Mouse (Mus musculus) limb, embryonic 13.5 days (tissue): ENCODE measurements around the gene Vars. TPM values are rescaled to one million over a fixed set of nuclear protein-coding genes. Genes with fewer than 3 reads are reported as not detected.
"Not testable (repeated sequence)": the region's sequence is repeated elsewhere in the genome, so short reads cannot be mapped to it uniquely, and the experiment has no call there.

ENCODE experiments used
- ATAC-seq: fragments of 200-750 bp; cut with Nextera tagmentation; 2 replicates; pipeline ENCODE4 v1.8.0; 2017; ENCODE audit warnings: low read depth, moderate number of reproducible peaks, moderate TSS enrichment; ENCODE audit not compliant: low FRiP score
- H3K27ac ChIP-seq: fragments of 300-500 bp; sonication (generic); 2 replicates; pipeline ENCODE4 v1.5.1; 2015; ENCODE audit warnings: inconsistent platforms, mild to moderate bottlenecking, moderate library complexity
- H3K27me3 ChIP-seq: fragments of 300-500 bp; sonication (generic); 2 replicates; pipeline ENCODE4 v1.6.1; 2015; ENCODE audit warnings: mild to moderate bottlenecking, inconsistent platforms
- H3K36me3 ChIP-seq: fragments of 300-500 bp; sonication (generic); 2 replicates; pipeline ENCODE4 v1.6.1; 2015; ENCODE audit warnings: inconsistent platforms, mild to moderate bottlenecking, moderate library complexity
- H3K4me1 ChIP-seq: fragments of 300-500 bp; sonication (generic); 2 replicates; pipeline ENCODE4 v1.6.1; 2015; ENCODE audit warnings: inconsistent platforms
- H3K4me2 ChIP-seq: fragments of 300-500 bp; sonication (generic); replicated peaks from 2 replicates; pipeline ENCODE4 v1.6.1; 2015; ENCODE audit warnings: inconsistent platforms, mild to moderate bottlenecking, moderate library complexity
- H3K4me3 ChIP-seq: fragments of 300-500 bp; sonication (generic); 2 replicates; pipeline ENCODE4 v1.5.1; 2015; ENCODE audit warnings: moderate library complexity, mild to moderate bottlenecking, inconsistent platforms
- H3K9ac ChIP-seq: fragments of 300-500 bp; sonication (generic); 2 replicates; pipeline ENCODE4 v1.6.1; 2015; ENCODE audit warnings: mild to moderate bottlenecking, inconsistent platforms
- H3K9me3 ChIP-seq: fragments of 300-500 bp; sonication (generic); 2 replicates; pipeline ENCODE4 v1.6.1; 2016; ENCODE audit warnings: inconsistent platforms
- WGBS: fragments of 180-500 bp; shearing (Covaris S2); methylation state at CpG from one replicate; pipeline ENCODE4 v1.1.7; 2015; 5-methylcytosine and 5-hydroxymethylcytosine counted together
- polyA plus RNA-seq: library from polyadenylated mRNA; unstranded; fragments of >200 nt; fragmentation: Nextera tagmentation; extraction: Ambion mirVana; gene quantifications from 2 replicates; pipeline ENCODE4 v1.2.1, GENCODE M21; 2015

The Vars gene
- polyA plus RNA-seq, 1 experiment from 2014 or later = 110 TPM

DNA sequence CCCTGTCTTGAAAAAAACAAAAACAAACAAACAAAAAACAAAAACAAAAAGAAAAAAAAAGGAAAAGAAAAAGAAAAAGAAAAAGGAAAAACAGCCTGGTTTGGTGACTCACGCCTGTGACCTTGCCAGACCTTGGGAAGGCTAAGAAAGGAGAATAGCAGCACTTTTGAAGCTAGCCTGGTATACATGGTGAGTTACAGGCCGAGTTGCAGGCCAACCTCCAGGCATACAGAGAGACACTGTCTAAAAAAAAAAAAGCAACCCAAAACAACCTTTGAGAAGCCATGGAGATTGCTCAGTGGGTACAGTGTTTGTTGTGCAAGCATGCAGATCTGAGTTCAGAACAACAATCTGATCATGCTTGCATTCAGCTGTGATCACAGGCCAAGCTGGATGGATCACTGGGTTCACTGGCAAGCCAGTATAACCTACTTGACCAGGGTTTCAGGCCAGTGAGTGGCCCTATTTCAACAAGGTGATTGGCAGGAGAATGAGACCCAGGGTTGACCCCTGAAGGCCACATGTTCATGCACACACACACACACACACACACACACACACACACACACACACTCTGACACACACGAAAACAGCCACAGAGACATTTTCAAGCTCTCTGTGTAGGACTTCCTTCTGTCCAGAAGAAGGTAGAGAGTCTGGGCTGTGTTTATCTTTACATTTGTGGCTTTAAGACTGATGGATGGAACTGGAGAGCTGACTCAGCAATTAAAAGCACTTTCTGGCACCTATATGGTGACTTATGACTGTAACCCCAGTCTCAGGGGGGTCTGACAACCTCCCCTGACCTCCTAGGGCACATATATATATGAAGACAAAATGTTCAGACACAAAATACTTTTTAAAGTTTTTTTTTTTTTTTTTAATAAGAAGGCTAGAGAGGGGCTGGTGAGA, 24.9 kb upstream of the Vars start:
- WGBS = 79% methylated on average over 3 of the region's 3 CpGs
- no peak for ATAC-seq
- H3K27ac ChIP-seq = no peak overlapping the region

DNA sequence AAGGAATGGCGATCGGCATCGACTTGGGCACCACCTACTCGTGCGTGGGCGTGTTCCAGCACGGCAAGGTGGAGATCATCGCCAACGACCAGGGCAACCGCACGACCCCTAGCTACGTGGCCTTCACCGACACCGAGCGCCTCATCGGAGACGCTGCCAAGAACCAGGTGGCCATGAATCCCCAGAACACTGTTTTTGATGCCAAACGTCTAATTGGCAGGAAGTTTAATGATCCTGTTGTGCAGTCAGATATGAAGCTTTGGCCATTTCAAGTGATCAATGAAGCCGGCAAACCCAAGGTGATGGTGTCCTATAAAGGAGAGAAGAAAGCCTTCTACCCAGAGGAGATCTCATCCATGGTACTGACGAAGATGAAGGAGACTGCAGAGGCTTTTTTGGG, 23.8 kb upstream of the Vars start:
- Histone ChIP-seq H3K9ac (no peak overlapping the region), H3K4me2 (no peak overlapping the region), H3K27me3 (peaks cover 6% of the 10 kb centered on the region), H3K27ac (no peak overlapping the region), H3K4me1 (peaks cover 15% of the 10 kb centered on the region), H3K36me3 (0 out of 2 replicates have a peak, but pooled peaks cover 3% of the 10 kb centered on the region), H3K9me3 (no peaks in the 10 kb centered on the region), H3K4me3 (no peak overlapping the region)
- 95% methylated on average over 20 of the region's 20 CpGs for WGBS
- no peak for ATAC-seq

More for the DNA sequence above, 24.9 kb upstream of the Vars start:
- H3K4me3 ChIP-seq = no peak overlapping the region
- H3K27me3 ChIP-seq = peaks cover 6% of the 10 kb centered on the region
- H3K9ac ChIP-seq = no peak overlapping the region
- 0 out of 2 replicates have a peak, but pooled peaks cover 3% of the 10 kb centered on the region for H3K36me3 ChIP-seq
- H3K4me2 ChIP-seq = no peak overlapping the region
- no peaks in the 10 kb centered on the region for H3K9me3 ChIP-seq
- H3K4me1 ChIP-seq = peaks cover 10% of the 10 kb centered on the region

DNA sequence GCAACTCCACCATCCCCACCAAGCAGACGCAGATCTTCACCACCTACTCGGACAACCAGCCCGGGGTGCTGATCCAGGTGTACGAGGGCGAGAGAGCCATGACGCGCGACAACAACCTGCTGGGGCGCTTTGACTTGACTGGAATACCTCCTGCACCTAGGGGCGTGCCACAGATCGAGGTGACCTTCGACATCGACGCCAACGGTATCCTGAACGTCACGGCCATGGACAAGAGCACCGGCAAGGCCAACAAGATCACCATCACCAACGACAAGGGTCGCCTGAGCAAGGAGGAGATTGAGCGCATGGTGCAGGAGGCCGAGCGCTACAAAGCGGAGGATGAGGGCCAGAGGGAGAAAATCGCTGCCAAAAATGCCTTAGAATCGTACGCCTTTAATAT, 22.5 kb upstream of the Vars start:
- Histone ChIP-seq H3K9me3 (no peaks in the 10 kb centered on the region), H3K4me2 (no peak overlapping the region), H3K4me3 (no peak overlapping the region), H3K36me3 (0 out of 2 replicates have a peak, but pooled peaks cover 3% of the 10 kb centered on the region), H3K27me3 (peaks cover 6% of the 10 kb centered on the region), H3K4me1 (peaks cover 19% of the 10 kb centered on the region), H3K9ac (no peak overlapping the region), H3K27ac (no peak overlapping the region)
- no peak for ATAC-seq
- WGBS = 89% methylated on average over 27 of the region's 27 CpGs

DNA sequence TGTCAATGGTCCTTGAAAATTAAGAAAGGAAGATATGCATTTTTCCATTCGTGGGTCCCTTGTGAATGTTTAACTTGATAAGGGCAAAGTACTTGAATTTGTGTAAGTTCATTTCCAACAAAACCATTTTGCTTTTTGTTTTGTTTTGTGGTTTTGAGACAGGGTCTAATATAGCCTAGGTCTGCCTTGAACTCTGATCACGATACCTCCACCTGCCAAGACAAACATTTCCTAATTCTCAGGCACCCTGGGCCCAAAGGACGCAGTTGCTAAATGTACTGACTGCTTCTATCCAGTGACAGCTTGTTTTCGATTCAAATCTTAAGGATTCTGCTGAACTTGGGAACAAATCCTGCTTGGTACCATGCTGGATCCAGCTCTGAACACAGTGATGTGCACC, 21.2 kb upstream of the Vars start:
- Histone ChIP-seq H3K4me3 (no peak overlapping the region), H3K36me3 (0 out of 2 replicates have a peak, but pooled peaks cover 3% of the 10 kb centered on the region), H3K9me3 (no peaks in the 10 kb centered on the region), H3K27me3 (no peaks in the 10 kb centered on the region), H3K4me2 (no peak overlapping the region), H3K4me1 (peaks cover 22% of the 10 kb centered on the region), H3K9ac (no peak overlapping the region), H3K27ac (no peak overlapping the region)
- no peak for ATAC-seq
- 94% methylated on average over 4 of the region's 4 CpGs for WGBS

DNA sequence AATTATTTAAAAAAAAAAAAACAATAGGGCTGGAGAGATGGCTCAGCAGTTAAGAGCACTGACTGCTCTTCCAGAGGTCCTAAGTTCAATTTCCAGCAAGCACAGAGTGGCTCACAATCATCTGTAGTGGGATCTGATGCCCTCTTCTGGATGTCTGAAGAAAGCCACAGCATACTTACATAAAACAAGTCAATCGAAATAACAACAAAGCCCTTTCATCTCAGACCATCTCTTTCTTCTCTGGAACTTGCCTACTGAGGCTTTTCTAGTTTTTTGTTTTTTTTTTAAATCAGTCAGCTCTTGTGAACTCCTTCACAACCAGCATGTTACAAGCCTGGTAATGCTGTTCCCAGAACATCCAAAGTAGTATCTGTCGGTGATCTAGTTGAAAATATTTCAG, 20.1 kb upstream of the Vars start:
- ATAC-seq = no peak
- H3K4me2 ChIP-seq = peak overlapping the region; percentile 94
- WGBS = 12% methylated on average over 2 of the region's 2 CpGs
- H3K36me3 ChIP-seq = peaks cover 11% of the 10 kb centered on the region
- peaks cover 22% of the 10 kb centered on the region for H3K4me1 ChIP-seq
- no peaks in the 10 kb centered on the region for H3K9me3 ChIP-seq
- peak overlapping the region; percentile 91 for H3K9ac ChIP-seq
- no peak overlapping the region for H3K27ac ChIP-seq
- H3K4me3 ChIP-seq = peak overlapping the region; percentile 85
- no peaks in the 10 kb centered on the region for H3K27me3 ChIP-seq

DNA sequence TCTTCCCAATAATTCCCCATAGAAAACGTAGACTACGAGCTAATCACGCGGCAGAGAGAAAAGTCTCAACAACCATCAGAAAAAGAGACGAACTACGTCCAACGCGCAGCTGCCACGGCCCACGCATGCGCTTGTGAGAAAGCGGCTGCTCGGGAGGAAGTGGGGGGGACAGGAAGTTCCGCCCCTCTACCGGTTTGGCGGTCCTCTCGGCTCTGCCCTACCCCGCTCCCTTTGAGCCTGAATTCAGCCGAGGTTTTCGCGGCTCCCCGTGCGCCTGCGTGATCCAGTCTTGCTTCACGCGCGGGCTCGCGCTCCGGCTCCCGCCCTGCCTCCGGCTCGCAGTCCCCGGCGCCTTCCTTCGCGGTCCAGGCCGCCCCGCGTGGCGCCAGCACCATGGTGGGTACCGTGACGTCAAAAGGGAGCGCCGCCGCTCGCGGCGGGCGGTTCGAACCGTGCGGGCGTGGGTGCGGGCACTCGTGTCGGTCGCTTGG, 19.1 kb upstream of the Vars start, which contains the start of gene Lsm2:
TSS of gene Lsm2 (plus strand) at position 173 of the 491 bp plus-strand sequence.
- 0% methylated on average over 58 of the region's 58 CpGs for WGBS
- H3K27ac ChIP-seq = peak within 1 kb of the TSS; percentile 99

DNA sequence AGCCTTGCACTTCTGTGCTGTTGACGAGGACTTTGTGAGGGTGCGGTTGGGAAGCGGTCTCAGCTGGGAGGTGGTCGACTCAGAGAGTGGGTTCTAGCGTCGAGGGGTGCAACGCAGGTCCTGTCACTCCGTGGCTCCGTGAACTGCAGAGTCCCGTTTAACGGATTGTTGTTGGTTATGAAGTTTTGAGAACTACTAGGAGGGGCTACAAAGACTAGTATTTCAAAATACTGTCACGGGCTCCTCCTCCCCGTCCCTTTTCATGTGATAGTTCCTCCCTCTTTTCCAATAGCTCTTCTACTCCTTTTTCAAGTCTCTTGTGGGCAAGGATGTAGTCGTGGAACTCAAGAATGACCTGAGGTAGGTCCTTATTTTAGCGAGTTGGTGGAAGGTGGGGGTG, 18.5 kb upstream of the Vars start:
- H3K27ac ChIP-seq = peak overlapping the region; percentile 99
- H3K36me3 ChIP-seq = peaks cover 22% of the 10 kb centered on the region
- H3K27me3 ChIP-seq = no peaks in the 10 kb centered on the region
- no peak for ATAC-seq
- H3K9me3 ChIP-seq = no peaks in the 10 kb centered on the region
- H3K4me1 ChIP-seq = peaks cover 22% of the 10 kb centered on the region
- H3K4me2 ChIP-seq = peak overlapping the region; percentile 94
- peak overlapping the region; percentile 85 for H3K4me3 ChIP-seq
- peak overlapping the region; percentile 91 for H3K9ac ChIP-seq
- WGBS = under 1% methylated on average over 15 of the region's 15 CpGs

More for the DNA sequence above, 19.1 kb upstream of the Vars start, which contains the start of gene Lsm2:
- peak within 1 kb of the TSS; percentile 85 for H3K4me3 ChIP-seq
- peak; percentile 95 for ATAC-seq
- peaks cover 22% of the 10 kb centered on the region for H3K36me3 ChIP-seq
- no peaks in the 10 kb centered on the region for H3K9me3 ChIP-seq
- peak within 1 kb of the TSS; percentile 91 for H3K9ac ChIP-seq
- H3K27me3 ChIP-seq = no peaks in the 10 kb centered on the region
- H3K4me2 ChIP-seq = peak within 1 kb of the TSS; percentile 94
- H3K4me1 ChIP-seq = peaks cover 22% of the 10 kb centered on the region

DNA sequence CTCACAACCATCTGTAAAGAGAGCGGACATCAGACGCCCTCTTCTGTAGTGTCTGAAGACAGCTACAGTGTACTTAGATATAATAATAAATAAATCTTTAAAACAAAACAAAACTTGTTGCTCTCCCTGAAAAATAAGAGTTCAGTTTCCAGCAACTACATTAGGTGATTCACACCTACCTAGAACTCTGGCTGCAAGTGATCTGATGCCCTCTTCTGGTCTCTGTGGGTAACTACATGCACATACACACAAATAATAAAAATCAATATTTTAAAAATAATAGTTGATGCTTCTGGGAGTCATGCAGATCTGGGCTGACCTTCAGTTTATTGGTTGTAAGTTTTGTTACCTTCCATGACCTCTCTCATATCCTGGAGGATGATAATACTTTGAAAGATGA, 16.6 kb upstream of the Vars start:
- Histone ChIP-seq H3K4me1 (peaks cover 22% of the 10 kb centered on the region), H3K4me2 (no peak overlapping the region), H3K36me3 (peaks cover 33% of the 10 kb centered on the region), H3K27me3 (no peaks in the 10 kb centered on the region), H3K4me3 (no peak overlapping the region), H3K27ac (no peak overlapping the region), H3K9me3 (no peaks in the 10 kb centered on the region), H3K9ac (no peak overlapping the region)
- ATAC-seq = no peak
- 81% methylated on average over 2 of the region's 2 CpGs for WGBS

DNA sequence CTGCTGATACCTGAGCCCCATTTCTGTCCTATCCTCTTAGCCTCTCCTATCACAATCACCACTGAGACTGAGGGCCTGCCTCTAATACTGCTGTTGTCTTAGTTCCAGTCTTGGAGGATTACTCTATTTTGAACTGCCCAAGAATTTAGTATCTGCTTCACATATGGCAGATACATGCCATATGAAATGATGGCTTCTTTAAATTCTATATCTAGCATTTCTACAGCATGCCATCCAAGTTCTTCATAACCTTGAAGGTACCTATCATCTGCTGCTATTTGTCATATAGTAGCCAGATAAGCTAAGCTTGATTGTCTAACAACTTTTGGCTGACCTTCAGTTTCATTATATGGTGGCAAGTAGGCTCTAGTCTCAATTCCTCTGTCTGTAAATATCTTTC, 6.0 kb upstream of the Vars start:
- Histone ChIP-seq H3K4me3 (no peak overlapping the region), H3K4me2 (no peak overlapping the region), H3K9me3 (no peaks in the 10 kb centered on the region), H3K4me1 (peaks cover 20% of the 10 kb centered on the region), H3K27ac (no peak overlapping the region), H3K36me3 (peaks cover 58% of the 10 kb centered on the region), H3K9ac (no peak overlapping the region), H3K27me3 (no peaks in the 10 kb centered on the region)
- no peak for ATAC-seq

DNA sequence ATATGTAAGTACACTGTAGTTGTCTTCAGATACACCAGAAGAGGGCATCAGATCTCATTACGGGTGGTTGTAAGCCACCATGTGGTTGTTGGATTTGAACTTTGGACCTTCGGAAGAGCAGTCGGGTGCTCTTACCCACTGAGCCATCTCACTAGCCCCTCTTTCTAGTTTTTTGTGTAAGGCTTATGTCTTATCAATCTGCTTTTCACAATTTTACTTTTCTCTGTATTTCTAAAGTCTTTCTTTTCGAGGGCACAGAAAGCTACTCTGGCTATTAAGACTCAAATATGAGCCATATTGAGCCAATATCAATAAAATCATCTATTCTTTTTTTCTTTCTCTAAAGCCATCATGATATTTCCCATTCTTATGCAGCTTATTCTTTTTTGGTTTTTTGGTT, 5.6 kb upstream of the Vars start:
- H3K4me3 ChIP-seq, ATAC-seq, H3K9me3 ChIP-seq, H3K27me3 ChIP-seq, H3K27ac ChIP-seq, H3K9ac ChIP-seq, H3K4me2 ChIP-seq: not testable (repeated sequence)
- Histone ChIP-seq H3K36me3 (peaks cover 56% of the 10 kb centered on the region), H3K4me1 (peaks cover 24% of the 10 kb centered on the region)
- WGBS = 94% methylated on average over 4 of the region's 4 CpGs

DNA sequence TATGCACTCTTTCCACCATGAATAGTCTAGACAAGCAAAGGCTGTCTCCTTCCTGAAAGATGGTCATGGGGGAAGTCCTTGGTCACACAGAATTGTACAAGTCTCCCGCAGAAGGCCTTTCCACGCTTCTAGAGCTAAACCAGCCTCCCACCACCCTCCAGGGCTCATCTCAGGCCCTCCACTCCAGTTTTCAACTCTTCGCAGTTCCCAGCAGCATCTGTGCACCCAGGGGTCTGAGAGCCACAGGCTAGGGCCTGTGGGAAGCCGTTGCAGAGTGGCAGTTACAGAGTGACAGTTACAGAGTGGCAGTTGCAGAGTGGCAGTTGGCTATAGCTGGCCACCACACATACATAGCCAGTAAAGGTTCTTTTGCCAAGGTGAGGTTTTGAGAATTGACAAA, 4.9 kb upstream of the Vars start:
- H3K9me3 ChIP-seq, H3K4me3 ChIP-seq, H3K9ac ChIP-seq, H3K27me3 ChIP-seq, ATAC-seq, H3K4me2 ChIP-seq, H3K27ac ChIP-seq: not testable (repeated sequence)
- peaks cover 24% of the 10 kb centered on the region for H3K4me1 ChIP-seq
- WGBS = over 99% methylated on average over 4 of the region's 4 CpGs
- H3K36me3 ChIP-seq = peaks cover 48% of the 10 kb centered on the region

DNA sequence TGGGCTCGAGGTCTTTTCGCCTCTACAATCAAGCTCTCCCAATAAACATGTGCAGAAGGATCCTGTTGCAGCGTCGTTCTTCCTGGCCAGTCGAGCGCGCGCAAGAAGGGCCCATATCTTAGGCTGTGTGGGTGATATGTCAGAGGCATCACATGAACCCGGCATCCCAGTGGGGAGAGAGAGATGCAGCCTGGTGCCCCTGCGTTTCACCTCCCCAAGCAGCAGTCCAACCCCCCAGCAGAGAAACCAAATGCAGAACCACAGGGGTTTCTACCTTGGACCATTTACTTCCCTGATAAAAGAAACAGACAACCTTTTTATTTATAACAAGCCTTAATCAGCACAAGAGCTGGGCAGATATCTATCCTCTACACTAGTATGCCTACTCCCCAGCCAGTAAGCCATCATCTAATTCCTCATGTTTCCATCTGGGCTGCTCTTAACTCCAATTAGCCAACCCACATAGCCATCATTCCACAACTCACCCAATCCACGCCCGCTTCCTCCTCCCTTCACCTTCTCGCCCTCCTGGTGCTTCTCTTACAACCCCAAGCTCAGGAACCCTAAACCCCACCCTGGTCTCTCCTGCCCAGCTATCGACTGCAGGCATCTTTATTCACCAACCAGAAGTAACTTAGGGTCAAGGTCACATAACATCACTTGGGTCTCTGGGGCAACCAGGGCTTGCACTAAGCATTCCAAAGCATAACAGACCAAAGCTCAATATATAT, 4.2 kb upstream of the Vars start:
- peak overlapping the region; percentile 3; the same call in 1 of the 2 replicates for H3K4me2 ChIP-seq
- peaks cover 24% of the 10 kb centered on the region for H3K4me1 ChIP-seq
- no peak for ATAC-seq
- no peak overlapping the region for H3K27ac ChIP-seq
- no peak overlapping the region for H3K4me3 ChIP-seq
- no peak overlapping the region for H3K9ac ChIP-seq
- peaks cover 42% of the 10 kb centered on the region for H3K36me3 ChIP-seq
- H3K9me3 ChIP-seq = no peaks in the 10 kb centered on the region
- H3K27me3 ChIP-seq = no peaks in the 10 kb centered on the region
- WGBS = 91% methylated on average over 12 of the region's 14 CpGs
